Mouse (Mus musculus): ENCODE data around the gene Gpa33. TPM values are rescaled to one million over a fixed set of nuclear protein-coding genes. Genes with fewer than 3 reads are reported as not detected.

The Gpa33 gene
- total RNA-seq, 2 experiments from 2014 or later: not detected

Other genes starting within 250 kb of the Gpa33 start
- 10 to 100 TPM; 12.0 to 16.6 TPM for gene Pou2f1, start 127.6 kb upstream of the Gpa33 start, total RNA-seq (2021)
- 10 to 100 TPM; 53.6 to 60.3 TPM for gene Dusp27, start 2.3 kb upstream of the Gpa33 start, total RNA-seq (2021)
- gene Mael, start 108.5 kb downstream of the Gpa33 start, total RNA-seq (2021): not detected
- gene Ildr2, start 123.9 kb downstream of the Gpa33 start, total RNA-seq (2021): 1 to 10 TPM; 3.8 to 4.6 TPM
- 10 to 100 TPM; 13.9 to 15.6 TPM for gene Tada1, start 248.9 kb downstream of the Gpa33 start, total RNA-seq (2021)

All from heart, postnatal 10 days (tissue).